Mouse (Mus musculus): ENCODE measurements at regions not wholly inside any gene's neighbourhood (a gene's known extent, or its start where the extent isn't known, plus 50 kb on each side); places are given as distances from the start of the nearest gene placed in this dataset. TPM values are rescaled to one million over a fixed set of nuclear protein-coding genes. Genes with fewer than 3 reads are reported as not detected.
A peak's percentile ranks its signal among the peaks of the same experiment; 100 is the strongest.

GRCm38 (mm10) chr14:105369637-105370435, 111.5 kb downstream of the Ndfip2 start:
- no peak overlapping the region for H3K4me3 ChIP-seq (ENCODE audit: control insufficient read depth in 1 of 2, insufficient read depth in 1 of 2, low read depth in 1 of 2, low read length in 2 of 2)
- ATAC-seq (ENCODE audit: insufficient number of reproducible peaks, insufficient read depth, low FRiP score, low read depth), result no peak
- no peaks in the 10 kb centered on the region for H3K36me3 ChIP-seq (ENCODE audit: control insufficient read depth, insufficient read depth, low read length)
- H3K9ac ChIP-seq (ENCODE audit: low read length), result no peak overlapping the region
- H3K9me3 ChIP-seq (ENCODE audit: control insufficient read depth, low read length), result no peaks in the 10 kb centered on the region
- peaks cover 3 to 4% of the 10 kb centered on the region in 2 experiments; a peak in 3 of 4 replicates for H3K4me1 ChIP-seq (ENCODE audit: control insufficient read depth in 2 of 2, insufficient read depth in 2 of 2, low read length in 2 of 2)
- no peaks in the 10 kb centered on the region for H3K27me3 ChIP-seq (ENCODE audit: control insufficient read depth, insufficient read depth, low read length)
- H3K4me2 ChIP-seq (ENCODE audit: low read length), result no peak overlapping the region
- H3K27ac ChIP-seq (replicated peaks in 1 of 2; ENCODE audit: control insufficient read depth in 1 of 2, insufficient read depth in 1 of 2, low read depth in 2 of 2, low read length in 2 of 2), result no peak overlapping the region
- WGBS, result 67% methylated on average over 5 of the region's 5 CpGs

- Histone ChIP-seq H3K4me3 (ENCODE audit: control insufficient read depth in 1 of 2, insufficient read depth in 1 of 2, low read depth in 1 of 2, low read length in 2 of 2) (no peak overlapping the region), H3K4me1 (ENCODE audit: control insufficient read depth in 2 of 2, insufficient read depth in 2 of 2, low read length in 2 of 2) (peaks cover 4 to 9% of the 10 kb centered on the region in 2 experiments), H3K4me2 (ENCODE audit: low read length) (peak overlapping the region; percentile 1; the same call in 1 of the 2 replicates), H3K36me3 (ENCODE audit: control insufficient read depth, insufficient read depth, low read length) (no peaks in the 10 kb centered on the region), H3K27me3 (ENCODE audit: control insufficient read depth, insufficient read depth, low read length) (no peaks in the 10 kb centered on the region), H3K9ac (ENCODE audit: low read length) (no peak overlapping the region), H3K9me3 (ENCODE audit: control insufficient read depth, low read length) (no peaks in the 10 kb centered on the region), H3K27ac (replicated peaks in 1 of 2; ENCODE audit: control insufficient read depth in 1 of 2, insufficient read depth in 1 of 2, low read depth in 2 of 2, low read length in 2 of 2) (peak overlapping the region; percentile 19 to 29)
- peak; percentile 85 for ATAC-seq (ENCODE audit: insufficient number of reproducible peaks, insufficient read depth, low FRiP score, low read depth)
- WGBS, result 5% methylated on average over 6 of the region's 6 CpGs
Measured at GRCm38 (mm10) chr14:105360530-105360929, 102.2 kb downstream of the Ndfip2 start.

GRCm38 (mm10) chr14:105359829-105360228, 101.5 kb downstream of the Ndfip2 start:
- Histone ChIP-seq H3K27me3 (ENCODE audit: control insufficient read depth, insufficient read depth, low read length) (no peaks in the 10 kb centered on the region), H3K27ac (replicated peaks in 1 of 2; ENCODE audit: control insufficient read depth in 1 of 2, insufficient read depth in 1 of 2, low read depth in 2 of 2, low read length in 2 of 2) (no peak overlapping the region), H3K4me2 (ENCODE audit: low read length) (no peak overlapping the region), H3K36me3 (ENCODE audit: control insufficient read depth, insufficient read depth, low read length) (no peaks in the 10 kb centered on the region), H3K9ac (ENCODE audit: low read length) (no peak overlapping the region), H3K4me1 (ENCODE audit: control insufficient read depth in 2 of 2, insufficient read depth in 2 of 2, low read length in 2 of 2) (peaks cover 4 to 9% of the 10 kb centered on the region in 2 experiments), H3K4me3 (ENCODE audit: control insufficient read depth in 1 of 2, insufficient read depth in 1 of 2, low read depth in 1 of 2, low read length in 2 of 2) (no peak overlapping the region), H3K9me3 (ENCODE audit: control insufficient read depth, low read length) (no peaks in the 10 kb centered on the region)
- ATAC-seq (ENCODE audit: insufficient number of reproducible peaks, insufficient read depth, low FRiP score, low read depth), result no peak
- 69% methylated on average over 3 of the region's 3 CpGs for WGBS

Small RNA genes in the stretch of these regions (microRNA-seq; reads per million reads assigned to microRNA genes)
- gene Gm22406, result not detected
- not detected for gene Mir6390

Measured in heart, embryonic 14.5 days (tissue).